Mouse (Mus musculus): ENCODE results near the gene Eif2s3x.

- TF ChIP-seq GATA1 (IDR thresholded peaks at IDR 0.05; ENCODE audit: low read depth, low read length): no peak
- TF ChIP-seq EP300 (IDR thresholded peaks at IDR 0.05; ENCODE audit: low read depth in 1 of 2, low read length in 2 of 2): no peak
- no peak for TF ChIP-seq MXI1 (IDR thresholded peaks at IDR 0.05; ENCODE audit: low read depth, low read length)
- TF ChIP-seq CHD2 (IDR thresholded peaks at IDR 0.05; ENCODE audit: low read length): no peak
Measured at GRCm38 (mm10) chrX:94235190-94235555, 22.5 kb upstream of the Eif2s3x start.

Data from MEL (cell line).